Mouse (Mus musculus) ES-E14 (cell line): ENCODE measurements at regions not wholly inside any gene's neighbourhood (a gene's known extent, or its start where the extent isn't known, plus 50 kb on each side); places are given as distances from the start of the nearest gene placed in this dataset.

Source experiments
- CHD2 ChIP-seq: IDR thresholded peaks from 2 replicates; pipeline ENCODE4 v1.6.1; 2014; ENCODE audit warnings: mild to moderate bottlenecking, low read depth, low read length, inconsistent platforms
- HCFC1 ChIP-seq: IDR thresholded peaks from 2 replicates; pipeline ENCODE4 v1.6.1; 2012; ENCODE audit warnings: low read length, inconsistent platforms, borderline replicate concordance; ENCODE audit not compliant: insufficient read depth
- MAFK ChIP-seq: IDR thresholded peaks from 2 replicates; pipeline ENCODE4 v1.6.1; 2014; ENCODE audit warnings: mild to moderate bottlenecking, low read depth, low read length, inconsistent platforms; ENCODE audit not compliant: insufficient read depth
- ZC3H11A ChIP-seq: IDR thresholded peaks from 2 replicates; pipeline ENCODE4 v1.6.1; 2012; ENCODE audit warnings: low read depth, mild to moderate bottlenecking, inconsistent platforms, low read length, borderline replicate concordance
- ZNF384 ChIP-seq: IDR thresholded peaks from 2 replicates; pipeline ENCODE4 v1.6.1; 2012; ENCODE audit warnings: low read depth, low read length, inconsistent platforms

DNA sequence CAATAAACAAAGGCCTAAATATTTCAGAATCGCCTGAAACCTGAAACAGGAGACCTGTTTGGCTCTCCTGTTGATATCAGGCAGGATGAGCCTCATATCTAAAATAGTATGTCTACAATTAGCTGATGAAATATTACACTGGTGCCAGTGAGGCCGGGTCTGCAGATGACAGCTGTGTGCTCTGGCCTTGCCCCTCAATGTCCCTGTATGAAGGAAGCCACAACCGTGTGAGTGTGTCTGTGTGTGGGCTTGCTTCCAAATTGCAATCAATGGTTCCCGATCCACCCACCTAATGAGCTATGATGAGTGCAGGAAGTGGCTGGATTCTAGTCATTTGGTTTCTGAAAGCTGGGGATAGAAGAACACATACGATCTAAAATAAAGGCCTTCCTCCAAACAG, 438.2 kb downstream of the Cbln4 start:
- no peak for TF ChIP-seq ZC3H11A
- TF ChIP-seq MAFK = no peak
- TF ChIP-seq CHD2 = no peak
- TF ChIP-seq ZNF384 = no peak
- no peak for TF ChIP-seq HCFC1
